Mouse (Mus musculus): ENCODE results near the gene Nars2.

DNA sequence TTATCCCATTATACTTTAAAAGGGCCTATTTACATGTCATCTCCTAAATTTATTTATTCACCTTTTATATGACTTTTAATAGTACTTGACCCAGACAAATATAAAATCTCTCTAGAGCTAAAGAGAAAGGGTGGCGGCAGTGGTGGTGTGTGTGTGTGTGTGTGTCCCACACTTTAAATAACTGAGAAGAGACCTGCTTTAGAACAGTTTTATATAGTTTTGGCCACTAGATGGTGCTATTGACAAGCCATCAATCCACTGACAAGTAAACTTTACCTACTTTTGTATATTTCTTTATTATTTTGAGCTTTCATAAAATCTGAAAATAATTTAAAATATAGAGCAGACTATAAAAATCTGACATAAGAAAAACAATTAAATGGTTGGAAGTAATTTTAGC is 19.1 kb downstream of the Nars2 start:
- peak in 1 of 2 experiments; percentile 78; a peak in 2 of 4 replicates for TF ChIP-seq CTCF (conservative IDR thresholded peaks at IDR 0.05 in 1 of 2, IDR thresholded peaks at IDR 0.05 in 1 of 2; ENCODE audit: low read depth in 2 of 2, low read length in 2 of 2)
- TF ChIP-seq HCFC1 (IDR thresholded peaks at IDR 0.05; ENCODE audit: low read depth, low read length): no peak
- no peak for TF ChIP-seq USF2 (conservative IDR thresholded peaks at IDR 0.05; ENCODE audit: low read depth, low read length)
- no peak for TF ChIP-seq EP300 (IDR thresholded peaks at IDR 0.05; ENCODE audit: low read length)
- TF ChIP-seq MAZ (IDR thresholded peaks at IDR 0.05; ENCODE audit: low read depth, low read length): no peak
- peak; percentile 56 for TF ChIP-seq SMC3 (IDR thresholded peaks at IDR 0.05; ENCODE audit: low read depth, low read length)
- TF ChIP-seq UBTF (IDR thresholded peaks at IDR 0.05; ENCODE audit: low read depth, low read length): no peak
- no peak for TF ChIP-seq POLR2A (IDR thresholded peaks at IDR 0.05; ENCODE audit: low read depth, low read length)
- TF ChIP-seq MYC (IDR thresholded peaks at IDR 0.05; ENCODE audit: low read depth, low read length): no peak
- no peak for TF ChIP-seq CHD1 (IDR thresholded peaks at IDR 0.05; ENCODE audit: low read depth, low read length)
- no peak for TF ChIP-seq NELFE (IDR thresholded peaks at IDR 0.05; ENCODE audit: low read depth, low read length)
- no peak for TF ChIP-seq E2F4 (IDR thresholded peaks at IDR 0.05; ENCODE audit: insufficient replicate concordance, low read depth, low read length)
- no peak for TF ChIP-seq ZNF384 (IDR thresholded peaks at IDR 0.05; ENCODE audit: low read depth, low read length)

All from CH12.LX (cell line).